Mouse (Mus musculus) forebrain, embryonic 16.5 days (tissue): Measurements from ENCODE around the gene Polr1b. TPM values are rescaled to one million over a fixed set of nuclear protein-coding genes. Genes with fewer than 3 reads are reported as not detected.

Source experiments
- ATAC-seq: fragments of 200-750 bp; cut with Nextera tagmentation; 2 replicates; pipeline ENCODE4 v1.8.0; 2017; ENCODE audit warnings: mild to moderate bottlenecking, moderate library complexity
- H3K27ac ChIP-seq: fragments of 300-500 bp; sonication (generic); 2 replicates; pipeline ENCODE4 v1.5.1; 2014; ENCODE audit warnings: low read length, control low read depth
- H3K27me3 ChIP-seq: fragments of 300-500 bp; sonication (generic); replicated peaks from 2 replicates; pipeline ENCODE4 v1.6.1; 2014; ENCODE audit warnings: low read length; ENCODE audit not compliant: control insufficient read depth, insufficient read depth
- H3K36me3 ChIP-seq: fragments of 300-500 bp; sonication (generic); 2 replicates; pipeline ENCODE4 v1.6.1; 2014; ENCODE audit not compliant: control insufficient read depth, insufficient read depth
- H3K4me1 ChIP-seq: fragments of 300-500 bp; sonication (generic); replicated peaks from 2 replicates; pipeline ENCODE4 v1.6.1; 2014; ENCODE audit warnings: low read length; ENCODE audit not compliant: control insufficient read depth, insufficient read depth
- H3K4me2 ChIP-seq: fragments of 300-500 bp; sonication (generic); 2 replicates; pipeline ENCODE4 v1.6.1; 2014; ENCODE audit warnings: mild to moderate bottlenecking, low read length, control low read depth
- H3K4me3 ChIP-seq: fragments of 300-500 bp; sonication (generic); replicated peaks from 2 replicates; pipeline ENCODE4 v1.5.1; 2014; ENCODE audit warnings: mild to moderate bottlenecking, low read length, control low read depth
- H3K9ac ChIP-seq: fragments of 300-500 bp; sonication (generic); replicated peaks from 2 replicates; pipeline ENCODE4 v1.6.1; 2014; ENCODE audit warnings: low read depth, low read length, control low read depth
- H3K9me3 ChIP-seq: fragments of 300-500 bp; sonication (generic); 2 replicates; pipeline ENCODE4 v1.6.1; 2016; ENCODE audit warnings: low read length; ENCODE audit not compliant: control insufficient read depth
- WGBS: fragments of 180-500 bp; shearing (Covaris S2); extraction: QIAGEN DNeasy Blood & Tissue Kit; methylation state at CpG from one replicate; pipeline ENCODE4 v1.1.7; 2014; 5-methylcytosine and 5-hydroxymethylcytosine counted together
- polyA plus RNA-seq: library from polyadenylated mRNA; unstranded; fragments of >200 nt; fragmentation: Nextera tagmentation; extraction: Ambion mirVana; gene quantifications from 2 replicates; pipeline ENCODE4 v1.2.1, GENCODE M21; 2015

The Polr1b gene
- 18.6 and 19.1 TPM in 2 replicates for polyA plus RNA-seq

DNA sequence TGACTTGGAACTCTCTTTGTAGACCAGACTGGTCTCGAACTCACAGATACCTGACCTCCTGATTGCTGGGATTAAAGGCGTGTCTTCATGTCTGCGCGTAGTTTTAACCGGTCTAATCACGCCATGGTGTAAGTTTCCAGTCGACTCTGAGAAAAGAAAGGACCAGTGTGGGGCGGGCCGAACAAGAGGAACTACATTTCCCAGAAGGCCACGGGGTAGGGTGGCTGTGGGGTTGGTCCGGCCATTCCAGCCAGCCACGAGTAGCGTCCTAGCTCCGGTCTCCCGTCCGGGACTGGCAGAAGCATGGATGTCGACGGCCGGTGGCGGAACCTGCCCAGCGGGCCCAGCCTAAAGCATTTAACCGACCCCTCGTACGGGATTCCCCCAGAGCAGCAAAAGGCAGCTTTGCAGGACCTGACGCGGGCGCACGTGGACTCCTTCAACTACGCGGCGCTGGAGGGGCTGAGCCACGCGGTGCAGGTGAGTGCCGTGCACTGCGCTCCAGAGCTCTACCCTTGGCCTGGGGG is at the start of gene Polr1b:
Gene Polr1b (plus strand): TSS at position 212 of the 527 bp plus-strand sequence.
- Histone ChIP-seq H3K27me3 (no peaks in the 10 kb centered on the region), H3K4me1 (peaks cover 9% of the 10 kb centered on the region), H3K36me3 (peaks cover 9% of the 10 kb centered on the region), H3K27ac (0 out of 2 replicates have a peak within 1 kb of the TSS, but pooled peaks have one; percentile 9), H3K9ac (peak within 1 kb of the TSS; percentile 72), H3K9me3 (no peaks in the 10 kb centered on the region), H3K4me2 (peak within 1 kb of the TSS; percentile 64), H3K4me3 (peak within 1 kb of the TSS; percentile 84)
- WGBS: under 1% methylated on average over 35 of the region's 35 CpGs
- ATAC-seq: peak; percentile 99

DNA sequence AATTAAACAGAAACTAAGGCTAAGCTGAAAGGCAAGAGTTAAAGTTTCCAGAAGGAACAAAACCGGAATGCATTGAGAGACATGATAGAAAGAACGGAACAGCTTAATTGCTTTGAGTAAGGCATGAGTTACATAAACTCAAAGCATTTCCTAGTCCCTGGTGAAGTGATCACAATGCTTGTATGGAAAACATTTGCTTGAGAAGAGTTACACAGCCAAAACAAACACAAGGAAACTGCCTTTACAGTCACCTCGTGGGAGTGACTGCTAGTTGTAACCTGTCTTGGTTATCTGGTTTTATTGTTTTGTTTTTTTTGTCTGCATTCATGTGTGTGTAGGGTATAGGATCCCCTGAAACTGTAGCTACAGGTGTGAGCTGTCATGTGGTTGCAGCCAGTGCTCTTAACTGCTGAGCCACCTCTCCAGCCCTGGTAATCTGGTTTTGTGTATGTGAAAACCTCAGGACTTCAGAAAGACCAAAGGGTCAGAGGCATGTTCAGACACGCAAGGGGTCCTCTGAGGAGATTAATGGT is 48.3 kb upstream of the Polr1b start:
- Histone ChIP-seq H3K4me2 (no peak overlapping the region), H3K9me3 (no peaks in the 10 kb centered on the region), H3K4me3 (no peak overlapping the region), H3K27me3 (no peaks in the 10 kb centered on the region), H3K36me3 (no peaks in the 10 kb centered on the region), H3K27ac (no peak overlapping the region), H3K4me1 (no peaks in the 10 kb centered on the region), H3K9ac (no peak overlapping the region)
- no peak for ATAC-seq
- 75% methylated on average over 4 of the region's 4 CpGs for WGBS

DNA sequence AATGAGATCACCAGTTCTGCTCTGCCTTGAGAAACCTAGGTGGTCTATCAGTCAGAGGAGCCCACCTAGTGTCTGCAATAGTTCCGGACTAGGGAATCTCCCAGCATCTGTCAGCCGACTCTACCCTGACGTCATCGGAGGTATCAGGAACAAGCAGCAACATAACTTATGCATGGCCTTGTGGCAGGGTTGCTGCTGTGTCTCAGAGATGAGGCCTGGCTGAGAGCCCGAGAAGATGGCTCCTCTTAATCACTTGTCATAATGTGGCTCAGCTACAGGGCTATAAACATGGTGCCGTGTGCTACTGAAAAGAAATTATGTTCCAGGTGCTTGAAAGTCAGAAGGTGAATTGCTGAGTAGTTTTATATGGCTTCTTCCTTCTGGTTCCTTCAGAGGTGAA is 45.1 kb upstream of the Polr1b start:
- no peak for ATAC-seq
- Histone ChIP-seq H3K27ac (no peak overlapping the region), H3K9me3 (no peaks in the 10 kb centered on the region), H3K4me1 (no peaks in the 10 kb centered on the region), H3K36me3 (no peaks in the 10 kb centered on the region), H3K27me3 (no peaks in the 10 kb centered on the region), H3K4me3 (no peak overlapping the region), H3K9ac (no peak overlapping the region), H3K4me2 (no peak overlapping the region)
- 95% methylated on average over 6 of the region's 6 CpGs for WGBS

DNA sequence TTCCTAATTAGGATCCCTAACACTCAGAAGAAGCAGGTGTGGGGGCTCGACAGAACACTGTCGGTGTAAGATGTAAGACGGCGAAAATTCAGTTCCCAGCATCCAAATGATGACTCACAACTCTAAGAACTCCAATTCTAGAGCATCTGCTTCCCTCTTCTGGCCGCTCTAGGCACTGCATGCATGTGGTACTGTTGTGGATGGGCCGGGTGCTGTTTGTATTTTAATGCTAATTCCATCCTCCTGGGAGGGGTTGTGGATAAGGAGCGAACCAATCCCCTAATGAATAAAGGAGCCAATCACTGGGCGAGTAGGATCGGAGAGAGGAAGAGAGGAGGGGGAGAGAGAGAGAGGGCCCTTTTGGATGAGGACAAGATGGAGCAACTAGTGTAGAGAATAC is 44.2 kb upstream of the Polr1b start:
- Histone ChIP-seq H3K36me3 (no peaks in the 10 kb centered on the region), H3K27ac (no peak overlapping the region), H3K9ac (no peak overlapping the region), H3K9me3 (no peaks in the 10 kb centered on the region), H3K4me3 (no peak overlapping the region), H3K4me2 (no peak overlapping the region), H3K27me3 (no peaks in the 10 kb centered on the region), H3K4me1 (no peaks in the 10 kb centered on the region)
- ATAC-seq: no peak; the same call in 1 of the 2 replicates
- 39% methylated on average over 9 of the region's 9 CpGs for WGBS

DNA sequence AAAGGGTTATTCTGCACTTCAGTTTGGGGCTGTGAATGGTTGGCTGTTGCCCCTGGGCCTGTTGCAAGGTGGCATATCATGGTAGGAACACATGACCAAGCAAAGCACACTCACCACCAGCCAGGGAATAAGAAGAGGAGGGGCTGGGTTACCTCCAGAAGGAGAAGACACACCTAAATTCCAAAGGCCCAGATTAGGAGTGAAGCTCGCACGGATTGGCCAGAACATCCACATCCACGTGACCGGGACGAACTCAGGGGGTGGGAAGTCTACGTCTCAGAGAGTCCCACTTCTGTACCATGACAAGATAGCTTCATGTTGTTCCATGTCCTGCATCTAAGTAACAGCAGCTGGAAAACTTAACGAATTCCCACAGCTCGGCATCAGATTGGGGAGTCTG is 43.5 kb upstream of the Polr1b start:
- no peak overlapping the region for H3K27ac ChIP-seq
- H3K4me3 ChIP-seq: no peak overlapping the region
- no peak overlapping the region for H3K9ac ChIP-seq
- H3K4me1 ChIP-seq: no peaks in the 10 kb centered on the region
- no peak overlapping the region for H3K4me2 ChIP-seq
- no peaks in the 10 kb centered on the region for H3K27me3 ChIP-seq
- 94% methylated on average over 8 of the region's 8 CpGs for WGBS
- ATAC-seq: no peak
- no peaks in the 10 kb centered on the region for H3K9me3 ChIP-seq
- no peaks in the 10 kb centered on the region for H3K36me3 ChIP-seq

DNA sequence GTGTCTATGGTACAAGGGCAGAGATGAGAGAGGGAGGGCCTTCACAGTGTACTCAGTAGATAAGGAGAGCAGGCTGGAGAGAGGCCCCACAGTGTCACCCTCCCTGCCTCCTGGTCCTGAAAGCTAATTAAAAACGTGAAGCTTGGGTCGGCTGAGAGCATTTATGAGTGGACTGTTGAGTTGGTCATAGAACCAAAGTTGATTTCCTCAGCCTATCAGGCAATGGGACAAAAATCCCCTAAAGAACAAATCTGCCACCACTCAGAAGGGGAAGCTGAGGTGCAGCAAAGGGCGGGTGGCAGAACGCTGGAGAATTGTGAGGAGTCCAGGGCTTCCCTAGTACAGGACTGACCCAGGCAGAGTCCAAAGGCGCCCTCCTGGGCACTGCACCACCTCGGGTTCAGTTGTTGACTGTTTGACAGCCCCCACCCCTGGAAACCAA is 42.9 kb upstream of the Polr1b start:
- no peak for ATAC-seq

DNA sequence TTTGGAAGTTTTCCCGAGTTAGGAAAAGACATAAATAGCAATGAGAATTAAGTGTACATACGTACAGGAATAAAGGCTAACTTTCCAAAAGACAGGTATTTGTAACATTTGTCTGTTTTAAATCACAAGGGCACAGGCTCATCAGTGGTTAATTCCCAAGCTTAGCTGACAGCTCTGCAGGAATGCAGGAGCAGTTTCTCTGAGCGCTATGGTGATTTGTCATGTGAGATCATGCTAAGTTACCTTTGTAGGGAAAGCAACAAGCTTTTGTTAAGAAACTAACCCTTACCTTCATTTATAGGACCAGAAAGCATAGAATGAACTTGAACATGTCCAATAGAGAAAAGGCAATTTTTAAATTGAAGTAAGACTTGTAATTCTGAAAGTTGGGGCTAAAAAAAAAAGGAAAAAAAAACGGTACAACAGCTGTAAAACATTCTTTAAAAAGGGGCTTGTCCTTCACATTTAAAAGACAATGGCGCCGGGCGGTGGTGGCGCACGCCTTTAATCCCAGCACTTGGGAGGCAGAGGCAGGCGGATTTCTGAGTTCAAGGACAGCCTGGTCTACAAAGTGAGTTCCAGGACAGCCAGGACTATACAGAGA is 39.2 kb upstream of the Polr1b start:
- Histone ChIP-seq H3K36me3 (no peaks in the 10 kb centered on the region), H3K9me3 (no peaks in the 10 kb centered on the region), H3K9ac (no peak overlapping the region), H3K27me3 (no peaks in the 10 kb centered on the region), H3K4me2 (no peak overlapping the region), H3K4me3 (no peak overlapping the region), H3K27ac (no peak overlapping the region), H3K4me1 (peaks cover 6% of the 10 kb centered on the region)
- no peak for ATAC-seq
- 81% methylated on average over 10 of the region's 10 CpGs for WGBS

More for the DNA sequence above, 42.9 kb upstream of the Polr1b start:
- H3K4me2 ChIP-seq: no peak overlapping the region
- H3K4me3 ChIP-seq: no peak overlapping the region
- no peaks in the 10 kb centered on the region for H3K27me3 ChIP-seq
- H3K9me3 ChIP-seq: no peaks in the 10 kb centered on the region
- H3K27ac ChIP-seq: no peak overlapping the region
- H3K36me3 ChIP-seq: no peaks in the 10 kb centered on the region
- 89% methylated on average over 6 of the region's 6 CpGs for WGBS
- H3K4me1 ChIP-seq: no peaks in the 10 kb centered on the region
- H3K9ac ChIP-seq: no peak overlapping the region

DNA sequence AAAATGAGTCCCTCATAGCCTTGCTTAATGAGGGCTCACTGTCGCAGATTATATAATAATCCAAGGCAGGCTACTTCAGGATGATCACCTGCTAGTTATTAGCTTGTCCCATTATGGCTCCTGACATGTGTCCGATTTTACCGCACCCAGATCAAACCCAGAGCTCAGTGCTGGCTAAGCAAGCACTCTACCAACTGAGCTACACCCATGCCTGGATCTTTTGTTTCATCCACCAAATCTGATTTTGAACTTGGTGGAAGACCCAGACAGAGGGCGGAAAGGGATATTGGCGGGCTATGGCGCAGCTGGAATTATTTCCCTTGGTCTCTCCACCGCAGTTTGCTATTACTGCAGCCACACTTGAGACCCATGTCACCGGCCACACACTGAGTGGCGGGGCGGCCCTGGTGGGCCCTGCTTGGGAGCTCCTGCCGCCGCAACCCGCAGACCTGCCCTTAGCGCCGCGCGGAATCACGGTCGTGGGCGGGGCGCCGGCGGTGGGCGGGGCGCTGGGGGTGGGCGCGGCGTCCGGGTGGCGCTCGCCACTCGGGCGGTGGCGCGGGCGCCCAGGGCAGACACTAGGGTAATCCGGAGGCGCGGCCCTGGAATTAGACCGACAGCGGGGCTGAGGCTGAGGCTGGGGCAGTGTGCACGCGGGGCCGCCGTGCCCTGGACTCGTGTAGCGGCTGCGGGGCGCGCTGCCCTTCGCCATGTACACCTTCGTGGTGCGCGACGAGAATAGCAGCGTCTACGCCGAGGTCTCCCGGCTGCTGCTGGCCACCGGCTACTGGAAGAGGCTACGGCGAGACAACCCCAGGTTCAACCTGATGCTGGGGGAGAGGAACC is 35.1 kb upstream of the Polr1b start, which contains the start of gene Ttl:
Gene Ttl (plus strand): TSS at position 506 of the 846 bp plus-strand sequence.
- ATAC-seq: peak; percentile 95

DNA sequence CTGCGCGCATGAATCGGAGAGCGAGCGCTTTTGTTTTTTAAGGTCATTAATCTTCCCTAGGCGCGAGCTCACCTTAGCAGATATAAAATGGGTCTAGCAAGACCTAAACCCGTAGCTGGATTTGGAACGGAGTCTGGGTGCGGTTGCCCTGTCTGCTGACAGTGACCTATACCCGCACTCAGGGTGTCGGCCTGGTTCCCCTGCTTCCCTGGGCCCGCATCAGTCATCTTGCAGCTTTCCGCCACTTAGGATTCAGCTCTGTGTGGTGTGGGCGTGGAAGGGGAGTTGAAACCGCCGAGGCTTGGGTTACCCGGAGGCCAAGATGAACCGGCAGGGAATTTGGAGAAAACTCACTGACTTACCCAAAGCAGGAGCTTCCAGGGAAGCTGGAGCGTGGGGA is 34.5 kb upstream of the Polr1b start:
- peak; percentile 81 for ATAC-seq
- Histone ChIP-seq H3K4me1 (peaks cover 30% of the 10 kb centered on the region), H3K9me3 (no peaks in the 10 kb centered on the region), H3K36me3 (0 out of 2 replicates have a peak, but pooled peaks cover 7% of the 10 kb centered on the region), H3K9ac (peak overlapping the region; percentile 96), H3K27ac (peak overlapping the region; percentile 75), H3K27me3 (no peaks in the 10 kb centered on the region), H3K4me3 (peak overlapping the region; percentile 93), H3K4me2 (peak overlapping the region; percentile 83)
- under 1% methylated on average over 20 of the region's 20 CpGs for WGBS

More for the DNA sequence above, 35.1 kb upstream of the Polr1b start, which contains the start of gene Ttl:
- H3K4me2 ChIP-seq: peak within 1 kb of the TSS; percentile 83
- peak within 1 kb of the TSS; percentile 93 for H3K4me3 ChIP-seq
- under 1% methylated on average over 61 of the region's 62 CpGs for WGBS
- H3K9ac ChIP-seq: peak within 1 kb of the TSS; percentile 96
- peaks cover 30% of the 10 kb centered on the region for H3K4me1 ChIP-seq
- H3K9me3 ChIP-seq: no peaks in the 10 kb centered on the region
- peak within 1 kb of the TSS; percentile 75 for H3K27ac ChIP-seq
- H3K27me3 ChIP-seq: no peaks in the 10 kb centered on the region
- H3K36me3 ChIP-seq: 0 out of 2 replicates have a peak, but pooled peaks cover 7% of the 10 kb centered on the region
